Mouse (Mus musculus) testis, adult 2 months (tissue): Measurements from ENCODE around the gene Slc16a10.

Experiments used
- CTCF ChIP-seq: fragments of 200-500 bp; IDR thresholded peaks from 2 replicates; pipeline ENCODE4 v1.5.1; 2012; ENCODE audit warnings: low read depth, mild to moderate bottlenecking, inconsistent platforms, low read length, moderate library complexity; ENCODE audit not compliant: control insufficient read depth, insufficient read depth, insufficient replicate concordance
- POLR2A ChIP-seq: fragments of 200-500 bp; IDR thresholded peaks from 2 replicates; pipeline ENCODE4 v1.6.1; 2012; ENCODE audit warnings: low read depth, mild to moderate bottlenecking, inconsistent platforms, low read length, moderate library complexity; ENCODE audit not compliant: control insufficient read depth

DNA sequence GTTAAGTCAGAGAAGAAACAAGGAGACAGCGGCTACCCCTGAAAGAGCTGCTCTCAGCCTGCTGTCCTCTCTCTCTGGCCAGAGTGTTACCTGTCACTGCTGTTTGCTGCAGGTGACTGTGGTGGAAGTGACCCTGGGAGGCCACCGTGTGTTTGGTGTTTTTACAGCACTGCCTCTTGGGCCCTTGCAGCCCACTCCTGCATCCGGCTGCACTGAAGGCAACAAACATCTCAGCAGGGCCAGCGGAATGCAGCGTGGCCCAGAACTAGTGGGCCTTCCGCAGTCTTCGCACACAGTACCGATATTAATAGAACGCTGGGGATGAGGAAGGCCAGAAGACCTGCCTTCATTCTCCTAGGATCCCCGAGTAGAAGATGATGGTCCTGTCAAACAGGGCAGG is 27.5 kb upstream of the Slc16a10 start:
- TF ChIP-seq POLR2A (no peak), CTCF (no peak)
